Mouse (Mus musculus) gastrocnemius, postnatal 14 days (tissue): ENCODE measurements around the gene Myrip. TPM values are rescaled to one million over a fixed set of nuclear protein-coding genes. Genes with fewer than 3 reads are reported as not detected.

Experiments
- DNase-seq: peaks from one replicate; pipeline ENCODE4 v3.0.0; 2021; ENCODE audit warnings: mixed read lengths
- intact Hi-C: fragments of 180-260 bp; cut with DNase I; formaldehyde crosslinking; loops from one replicate; pipeline ENCODE4 v1.15.1; 2025; ENCODE audit warnings: low total_unique reads
- total RNA-seq, 2 experiments: library from RNA; stranded (reverse); gene quantifications; 2 replicates each; pipeline ENCODE4 v1.2.3; 2021

The Myrip gene
- total RNA-seq, 2 experiments from 2014 or later, result 0.57 to 0.89 TPM

- no peak for DNase-seq
- intact Hi-C loops, result loop anchor here (2.0 kb wide), 1 partner anchor 65 kb away; no protein-coding TSS in a partner anchor
Observed at GRCm38 (mm10) chr9:120497983-120498382, 196.7 kb downstream of the Myrip start.

GRCm38 (mm10) chr9:120501191-120501902 is 200.0 kb downstream of the Myrip start:
- DNase-seq, result no peak
- intact Hi-C loops, result loop anchor here (5.0 kb wide), 2 partner anchors 66 to 86 kb away; no protein-coding TSS in a partner anchor

GRCm38 (mm10) chr9:120502013-120502412 is 200.7 kb downstream of the Myrip start:
- peak; percentile 38 for DNase-seq
- intact Hi-C loops, result loop anchor here (5.0 kb wide), 2 partner anchors 65 to 85 kb away; no protein-coding TSS in a partner anchor

GRCm38 (mm10) chr9:120504423-120504822 is 203.1 kb downstream of the Myrip start:
- DNase-seq, result no peak
- intact Hi-C loops, result loop anchor here (5.0 kb wide), 2 partner anchors 63 to 83 kb away; no protein-coding TSS in a partner anchor

GRCm38 (mm10) chr9:120511781-120512180 is 210.5 kb downstream of the Myrip start:
- no peak for DNase-seq
- intact Hi-C loops, result no loop called here

GRCm38 (mm10) chr9:120516720-120517119 is 215.4 kb downstream of the Myrip start:
- intact Hi-C loops, result no loop called here
- DNase-seq, result no peak

GRCm38 (mm10) chr9:120518946-120519345 is 217.6 kb downstream of the Myrip start:
- no peak for DNase-seq
- intact Hi-C loops, result no loop called here

GRCm38 (mm10) chr9:120519469-120520125 is 218.3 kb downstream of the Myrip start:
- no peak for DNase-seq
- intact Hi-C loops, result no loop called here

GRCm38 (mm10) chr9:120521161-120521560 is 219.8 kb downstream of the Myrip start:
- intact Hi-C loops, result no loop called here
- no peak for DNase-seq

Other genes with a start within 250 kb of the Myrip start
- 1 to 10 TPM in 1 of 2 experiments, under 1 TPM in 1; 0.91 to 1.9 TPM for gene Cx3cr1, start 231.6 kb upstream of the Myrip start, total RNA-seq
- gene Ccr8, start 209.4 kb upstream of the Myrip start, total RNA-seq, result not detected
- gene Slc25a38, start 191.1 kb upstream of the Myrip start, total RNA-seq, result 1 to 10 TPM; 9.2 to 9.5 TPM
- 100 to 1,000 TPM; 554 to 604 TPM for gene Rpsa, start 173.8 kb upstream of the Myrip start, total RNA-seq
- gene Mobp, start 151.8 kb upstream of the Myrip start, total RNA-seq, result under 1 TPM; 0.16 to 0.27 TPM
- 10 to 100 TPM; 35.2 to 37.2 TPM for gene Eif1b, start 190.7 kb downstream of the Myrip start, total RNA-seq
- not detected for gene Entpd3, start 238.3 kb downstream of the Myrip start, total RNA-seq